Mouse (Mus musculus) urinary bladder, postnatal 4 days (tissue): ENCODE measurements around the gene Tdrd7.

Experiments
- DNase-seq, 2 experiments: peaks; one replicate each; pipeline ENCODE4 v3.0.0; 2021 to 2022; ENCODE audit warnings: low spot score in 2 of 2

The Tdrd7 gene

DNA sequence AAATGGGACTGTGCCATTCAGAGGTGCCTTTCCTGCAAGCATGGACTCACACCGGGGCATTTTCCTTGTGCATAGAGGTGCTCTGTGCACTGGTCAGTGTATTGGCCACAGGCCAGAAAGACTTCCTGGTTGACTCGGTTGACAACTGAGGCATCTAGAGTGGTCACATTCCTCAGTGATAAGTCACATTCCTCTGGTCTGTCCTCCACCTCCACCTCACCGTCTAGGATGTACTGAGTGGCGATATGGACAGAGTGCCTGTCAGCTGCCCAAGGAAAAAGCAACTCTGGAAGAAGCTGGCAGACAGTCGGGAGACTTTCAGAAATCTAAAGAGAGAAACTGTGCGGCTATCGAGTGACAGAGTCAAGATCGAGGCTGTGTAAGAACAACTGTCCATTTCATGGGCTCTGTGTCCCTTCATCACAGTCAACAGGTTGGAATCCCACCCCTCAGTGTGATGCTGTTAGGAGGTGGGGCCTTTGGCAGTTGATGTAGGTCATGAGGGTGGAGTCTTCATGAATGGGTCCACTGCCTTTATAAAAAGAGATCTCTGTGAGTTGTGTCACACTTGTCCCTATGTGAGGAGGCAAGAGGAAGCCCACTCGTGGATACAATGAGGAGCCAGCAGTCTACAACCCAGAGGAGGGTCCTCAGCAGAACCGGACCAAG, at the start of gene Tdrd7:
Tdrd7 (plus strand) TSS at position 564 of the 669 bp plus-strand sequence.
- DNase-seq = no peak

- no peak for DNase-seq
Measured at GRCm38 (mm10) chr4:45917091-45917490, 48.0 kb upstream of the Tdrd7 start.

DNA sequence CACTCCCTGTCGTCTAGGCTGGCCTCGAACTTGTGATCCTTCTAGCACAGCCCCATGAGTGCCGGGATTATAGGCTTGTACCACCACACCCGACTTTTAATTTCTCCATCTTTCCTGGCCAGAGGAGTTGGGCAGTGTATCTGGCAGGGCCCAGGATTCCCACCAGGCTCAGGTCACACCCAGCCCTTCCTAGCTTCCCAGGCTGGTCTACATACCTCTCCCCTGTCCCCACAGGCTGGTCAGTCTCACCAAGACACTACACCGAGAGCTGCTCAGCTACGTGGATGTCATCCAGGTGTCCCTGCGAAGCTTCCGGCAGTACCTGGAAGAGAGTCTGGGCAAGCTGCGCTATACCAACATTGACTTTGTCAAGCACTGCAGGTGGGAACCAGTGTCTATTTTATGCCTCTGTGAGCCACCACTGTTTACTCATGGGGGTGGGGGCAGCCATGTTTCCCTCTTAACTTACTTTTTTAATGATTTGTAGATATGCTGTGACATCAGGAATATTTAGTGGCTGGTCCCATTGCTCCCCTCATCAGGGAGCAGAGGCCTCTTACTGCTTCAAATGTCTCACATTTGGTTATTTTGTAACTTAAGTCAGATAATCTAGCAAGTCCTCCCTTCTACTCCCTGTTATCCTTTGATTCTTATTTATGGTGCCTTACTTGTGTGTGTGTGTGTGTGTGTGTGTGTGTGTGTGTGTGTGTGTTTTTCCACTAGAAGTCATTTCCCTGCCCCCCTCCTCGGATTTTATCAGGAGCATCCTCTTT, 43.3 kb upstream of the Tdrd7 start:
- no peak for DNase-seq

DNA sequence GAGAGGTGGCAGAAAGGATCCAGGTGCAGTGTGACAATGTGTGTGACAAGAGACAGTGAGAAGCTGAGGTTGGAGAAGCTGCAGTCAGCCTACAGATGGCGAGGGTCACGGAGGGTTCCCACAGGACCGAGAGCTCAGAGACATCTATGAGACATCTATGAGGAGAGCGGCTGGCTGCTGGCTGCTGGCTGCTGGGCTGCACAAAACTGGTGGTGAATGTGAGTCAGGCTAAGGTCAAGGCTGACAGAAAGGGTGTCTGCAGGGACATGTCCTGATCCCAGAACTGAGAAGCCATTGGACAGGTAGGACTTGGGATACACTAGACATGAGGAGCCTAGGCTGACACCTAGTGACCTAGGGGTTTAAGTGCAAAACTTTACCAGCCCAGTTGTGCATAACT, 41.1 kb upstream of the Tdrd7 start:
- DNase-seq = no peak

DNA sequence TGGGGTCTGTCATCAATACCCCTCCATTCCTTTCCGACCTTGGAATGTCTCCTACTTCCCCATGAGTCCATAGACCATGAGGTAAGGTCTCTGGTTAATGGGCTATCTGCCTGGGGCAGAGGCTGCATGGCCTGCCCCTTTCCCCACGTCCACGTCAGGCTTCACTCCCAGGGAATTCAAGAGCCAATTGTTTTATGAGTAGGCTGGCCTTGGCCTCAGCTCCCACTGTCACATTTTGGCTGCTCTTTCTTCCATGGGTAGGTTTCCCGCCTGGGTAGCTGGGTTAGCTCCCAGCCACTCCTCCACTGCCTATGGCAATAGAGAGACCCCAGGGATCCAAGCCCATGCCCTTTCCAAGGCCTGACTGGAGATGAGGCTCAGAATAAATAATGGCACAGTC, 36.6 kb upstream of the Tdrd7 start:
- DNase-seq = no peak

- DNase-seq = peak in 1 of 2 experiments; percentile 69
Measured at GRCm38 (mm10) chr4:45941628-45942044, 23.5 kb upstream of the Tdrd7 start.

- no peak for DNase-seq
Measured at GRCm38 (mm10) chr4:45947729-45948128, 17.4 kb upstream of the Tdrd7 start.

- DNase-seq = no peak
Measured at GRCm38 (mm10) chr4:45949109-45949848, 15.9 kb upstream of the Tdrd7 start.

- DNase-seq = no peak
Measured at GRCm38 (mm10) chr4:45951830-45952229, 13.3 kb upstream of the Tdrd7 start.

GRCm38 (mm10) chr4:45953025-45953919, 11.9 kb upstream of the Tdrd7 start:
- DNase-seq = no peak

DNA sequence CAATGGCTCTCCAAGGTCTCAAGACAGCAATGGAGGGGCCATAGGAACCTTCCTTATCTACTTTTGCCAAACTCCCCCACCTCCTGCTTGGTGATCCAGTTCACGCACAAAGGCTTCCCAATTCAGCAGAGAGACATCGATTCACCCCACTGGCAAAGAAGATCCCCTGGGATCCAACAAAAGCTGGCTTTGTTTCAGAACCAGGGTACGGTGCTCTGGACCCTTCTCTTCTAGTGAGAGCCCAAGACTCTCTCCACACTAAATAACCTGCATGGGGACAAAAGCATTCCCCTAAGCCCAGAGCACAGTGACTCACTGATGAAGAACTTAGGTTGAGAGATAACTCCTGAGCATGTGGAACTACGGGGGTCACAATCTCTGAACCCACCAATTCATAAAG, 9.9 kb upstream of the Tdrd7 start:
- no peak for DNase-seq

DNA sequence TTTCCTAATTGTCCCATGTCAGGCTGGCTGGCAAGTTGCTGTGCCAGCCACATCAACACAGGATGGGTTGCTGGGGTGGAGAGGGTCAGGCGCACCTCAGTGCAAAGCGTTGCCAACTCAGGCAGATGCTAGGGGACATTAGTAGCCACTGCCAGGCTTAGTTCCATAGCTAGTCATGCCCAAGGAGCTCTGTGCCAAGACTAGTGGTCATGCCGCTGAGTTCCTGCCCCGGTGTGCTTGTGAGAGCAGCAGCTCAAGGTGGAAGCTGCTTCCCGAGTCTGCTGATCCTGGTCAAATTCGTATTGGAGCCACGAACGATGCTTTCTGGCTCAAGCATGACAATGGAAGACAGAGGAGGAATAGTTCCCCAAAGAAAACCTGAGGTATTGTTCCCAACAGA, 9.0 kb upstream of the Tdrd7 start:
- no peak for DNase-seq

- DNase-seq = no peak
Measured at GRCm38 (mm10) chr4:45956706-45957105, 8.4 kb upstream of the Tdrd7 start.

- no peak for DNase-seq
Measured at GRCm38 (mm10) chr4:45965737-45966447, 758 bp downstream of the Tdrd7 start.

- DNase-seq = no peak
Measured at GRCm38 (mm10) chr4:45966716-45967115, 1.6 kb downstream of the Tdrd7 start.

- no peak for DNase-seq
Measured at GRCm38 (mm10) chr4:45967479-45968341, 2.6 kb downstream of the Tdrd7 start.

DNA sequence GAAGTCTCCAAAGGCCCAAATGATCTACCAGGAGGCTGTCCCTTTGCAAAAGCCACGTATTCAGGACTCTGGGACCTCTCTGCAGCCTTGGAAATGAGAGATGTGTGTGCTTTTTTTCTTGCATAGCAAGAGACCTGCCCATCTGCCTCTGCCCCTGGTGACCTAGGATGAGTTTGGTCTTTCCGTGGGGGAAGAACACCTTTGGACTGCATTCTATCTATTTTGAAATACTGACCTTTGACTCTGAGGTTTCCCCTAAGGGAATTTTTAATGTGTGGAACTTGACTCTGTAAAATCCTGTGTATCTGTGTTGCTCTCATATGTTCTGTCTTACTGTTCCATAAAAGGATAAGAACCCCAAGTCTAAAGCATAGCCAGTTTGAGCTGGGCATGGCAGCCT, 3.9 kb downstream of the Tdrd7 start:
- DNase-seq = no peak

DNA sequence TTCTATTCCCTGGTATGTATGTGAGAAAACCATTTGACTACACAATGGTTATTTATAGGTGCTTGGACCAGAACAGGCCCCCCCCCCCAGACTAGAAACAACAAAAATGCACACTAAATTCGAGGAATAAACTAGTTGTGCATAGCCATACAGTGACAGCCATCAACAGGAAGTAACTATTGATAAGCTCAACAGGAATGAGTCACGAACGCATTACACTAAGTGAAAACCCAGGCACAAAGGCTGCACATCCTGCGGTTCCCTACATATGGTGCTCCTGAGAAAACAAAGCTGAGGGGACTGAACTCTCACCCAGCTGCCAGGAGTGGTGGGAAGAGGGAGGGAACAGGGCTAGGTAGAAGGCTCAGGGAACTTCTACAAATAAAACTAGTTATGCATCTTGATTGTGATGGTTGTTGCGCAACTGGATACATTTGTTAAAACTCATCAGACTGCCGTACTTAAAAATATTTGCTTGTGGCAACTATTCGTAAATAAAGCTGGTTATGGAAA, 5.0 kb downstream of the Tdrd7 start:
- DNase-seq = no peak

- DNase-seq = peak; percentile 98 to 99
Measured at GRCm38 (mm10) chr4:45971806-45972447, 6.8 kb downstream of the Tdrd7 start.
